Mouse (Mus musculus): Measurements from ENCODE around the gene Ift43. TPM values are rescaled to one million over a fixed set of nuclear protein-coding genes. Genes with fewer than 3 reads are reported as not detected.

Ift43 gene
- total and polyA plus RNA-seq, 3 experiments, result 0.42 to 1.9 TPM; not detected in 1

DNA sequence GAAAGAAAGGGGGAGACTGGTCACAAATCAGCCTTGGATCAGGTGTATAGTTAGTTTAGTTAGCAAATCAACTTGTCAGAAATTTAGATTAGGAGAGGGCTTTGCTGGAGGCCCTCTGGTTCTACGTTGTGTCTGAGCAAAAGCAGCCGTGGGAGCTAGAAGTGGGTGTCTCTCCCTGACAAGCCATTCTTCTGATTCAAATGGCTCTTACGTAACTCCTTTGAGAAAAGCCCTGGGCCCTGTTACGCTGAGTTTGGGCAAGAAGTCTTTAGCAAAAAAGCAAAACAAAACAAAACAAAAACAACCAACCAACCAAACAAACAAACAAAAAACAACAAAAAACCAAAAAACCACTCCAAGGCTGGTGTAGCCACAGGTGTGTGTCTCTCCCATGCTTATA lies 8.4 kb downstream of the Ift43 start:
- Histone ChIP-seq H3K36me3 (ENCODE audit: control insufficient read depth in 1 of 2, insufficient read depth in 2 of 2, low read length in 2 of 2) (no peaks in the 10 kb centered on the region), H3K79me2 (ENCODE audit: control insufficient read depth, insufficient read depth, low read length, poor library complexity) (no peaks in the 10 kb centered on the region), H3K9ac (ENCODE audit: control insufficient read depth, low read depth, low read length, poor library complexity, severe bottlenecking) (no peak overlapping the region), H3K4me1 (ENCODE audit: control insufficient read depth in 1 of 2, insufficient read depth in 2 of 2, low read length in 2 of 2) (no peaks in the 10 kb centered on the region), H3K27me3 (ENCODE audit: control insufficient read depth in 1 of 2, insufficient read depth in 2 of 2, low read length in 2 of 2) (no peaks in the 10 kb centered on the region), H3K4me3 (ENCODE audit: control insufficient read depth in 1 of 2, insufficient read depth in 1 of 2, low read depth in 2 of 2, low read length in 2 of 2) (no peak overlapping the region), H3K9me3 (replicated peaks; ENCODE audit: insufficient read depth, low read length) (no peaks in the 10 kb centered on the region), H3K27ac (ENCODE audit: control insufficient read depth, low read depth, low read length) (no peak overlapping the region)
- DNase-seq (ENCODE audit: low read depth, low spot score), result no peak
- no peak for TF ChIP-seq HCFC1 (IDR thresholded peaks at IDR 0.05; ENCODE audit: low read depth, low read length)
- TF ChIP-seq USF1 (IDR thresholded peaks at IDR 0.05; ENCODE audit: low read depth, low read length), result no peak
- TF ChIP-seq ZKSCAN1 (IDR thresholded peaks at IDR 0.05; ENCODE audit: low read depth, low read length), result no peak
- TF ChIP-seq TAL1 (IDR thresholded peaks at IDR 0.05; ENCODE audit: low read length), result no peak
- TF ChIP-seq USF2 (IDR thresholded peaks at IDR 0.05; ENCODE audit: borderline replicate concordance in 1 of 2, insufficient read depth in 1 of 2, low read depth in 1 of 2, low read length in 2 of 2), result no peak
- no peak for TF ChIP-seq POLR2A (IDR thresholded peaks at IDR 0.05; ENCODE audit: control insufficient read depth in 1 of 2, insufficient read depth in 1 of 2, low read depth in 1 of 2, low read length in 2 of 2, poor library complexity in 1 of 2)
- no peak for TF ChIP-seq MYC (IDR thresholded peaks at IDR 0.05; ENCODE audit: low read depth, low read length)
- TF ChIP-seq E2F4 (IDR thresholded peaks at IDR 0.05; ENCODE audit: borderline replicate concordance, low read depth, low read length), result no peak
- no peak for TF ChIP-seq POLR2AphosphoS2 (IDR thresholded peaks at IDR 0.05; ENCODE audit: low read length)
- no peak for TF ChIP-seq SMC3 (IDR thresholded peaks at IDR 0.05; ENCODE audit: low read depth, low read length)
- no peak for TF ChIP-seq CTCF (IDR thresholded peaks at IDR 0.05 in 2 of 3, conservative IDR thresholded peaks at IDR 0.05 in 1 of 3; ENCODE audit: control insufficient read depth in 1 of 3, insufficient read depth in 1 of 3, low read depth in 2 of 3, low read length in 3 of 3, poor library complexity in 1 of 3, severe bottlenecking in 1 of 3)
- no peak for TF ChIP-seq ZNF384 (IDR thresholded peaks at IDR 0.05; ENCODE audit: low read depth, low read length)
- TF ChIP-seq TCF12 (IDR thresholded peaks at IDR 0.05; ENCODE audit: low read depth, low read length), result no peak
- no peak for TF ChIP-seq NELFE (IDR thresholded peaks at IDR 0.05; ENCODE audit: low read depth, low read length)
- TF ChIP-seq MAZ (IDR thresholded peaks at IDR 0.05; ENCODE audit: low read depth, low read length), result no peak
- TF ChIP-seq MYB (IDR thresholded peaks at IDR 0.05; ENCODE audit: low read depth, low read length), result no peak
- TF ChIP-seq RAD21 (IDR thresholded peaks at IDR 0.05; ENCODE audit: low read depth, low read length), result no peak

DNA sequence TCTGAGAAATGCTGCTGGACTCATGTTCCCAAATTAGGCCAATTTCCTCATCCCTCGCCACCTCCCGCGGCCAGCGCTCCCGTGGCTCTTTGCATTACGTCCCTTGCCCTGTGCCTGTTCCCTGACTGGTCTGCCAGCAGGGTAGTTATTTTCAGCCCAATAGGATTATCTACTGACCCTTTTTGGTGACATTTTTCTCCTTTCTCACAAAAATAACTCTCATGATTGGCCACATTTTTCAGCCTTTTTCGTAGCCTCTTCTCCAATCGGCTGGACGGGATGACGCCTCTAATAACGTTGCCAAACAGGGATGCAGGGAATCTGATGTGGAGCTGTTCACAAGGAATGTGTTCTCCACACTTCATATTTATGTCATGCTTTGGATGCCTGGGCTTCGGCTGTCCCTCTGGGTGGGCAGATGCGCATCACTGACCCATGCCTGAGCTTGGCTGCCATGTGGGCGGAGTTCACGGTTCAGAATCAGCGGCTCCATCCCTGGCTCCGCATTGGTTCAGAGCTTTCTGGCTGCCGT lies 9.3 kb downstream of the Ift43 start:
- Histone ChIP-seq H3K36me3 (ENCODE audit: control insufficient read depth in 1 of 2, insufficient read depth in 2 of 2, low read length in 2 of 2) (no peaks in the 10 kb centered on the region), H3K9me3 (replicated peaks; ENCODE audit: insufficient read depth, low read length) (no peaks in the 10 kb centered on the region), H3K27ac (ENCODE audit: control insufficient read depth, low read depth, low read length) (no peak overlapping the region), H3K9ac (ENCODE audit: control insufficient read depth, low read depth, low read length, poor library complexity, severe bottlenecking) (no peak overlapping the region), H3K4me3 (ENCODE audit: control insufficient read depth in 1 of 2, insufficient read depth in 1 of 2, low read depth in 2 of 2, low read length in 2 of 2) (no peak overlapping the region), H3K79me2 (ENCODE audit: control insufficient read depth, insufficient read depth, low read length, poor library complexity) (no peaks in the 10 kb centered on the region), H3K4me1 (ENCODE audit: control insufficient read depth in 1 of 2, insufficient read depth in 2 of 2, low read length in 2 of 2) (no peaks in the 10 kb centered on the region), H3K27me3 (ENCODE audit: control insufficient read depth in 1 of 2, insufficient read depth in 2 of 2, low read length in 2 of 2) (no peaks in the 10 kb centered on the region)
- no peak for DNase-seq (ENCODE audit: low read depth, low spot score)
- no peak for TF ChIP-seq RCOR1 (IDR thresholded peaks at IDR 0.05; ENCODE audit: low read depth, low read length)
- TF ChIP-seq ETS1 (IDR thresholded peaks at IDR 0.05; ENCODE audit: low read depth, low read length), result no peak
- no peak for TF ChIP-seq UBTF (IDR thresholded peaks at IDR 0.05; ENCODE audit: borderline replicate concordance, insufficient read depth, low read depth, low read length)
- TF ChIP-seq RAD21 (IDR thresholded peaks at IDR 0.05; ENCODE audit: low read depth, low read length), result no peak
- TF ChIP-seq EP300 (IDR thresholded peaks at IDR 0.05; ENCODE audit: low read depth in 1 of 2, low read length in 2 of 2), result no peak
- TF ChIP-seq ZMIZ1 (IDR thresholded peaks at IDR 0.05; ENCODE audit: low read depth, low read length), result no peak
- TF ChIP-seq GABPA (IDR thresholded peaks at IDR 0.05; ENCODE audit: low read depth, low read length), result no peak
- TF ChIP-seq POLR2A (IDR thresholded peaks at IDR 0.05; ENCODE audit: control insufficient read depth in 1 of 2, insufficient read depth in 1 of 2, low read depth in 1 of 2, low read length in 2 of 2, poor library complexity in 1 of 2), result no peak
- no peak for TF ChIP-seq USF1 (IDR thresholded peaks at IDR 0.05; ENCODE audit: low read depth, low read length)
- TF ChIP-seq KAT2A (conservative IDR thresholded peaks at IDR 0.05; ENCODE audit: low read depth, low read length), result no peak
- TF ChIP-seq E2F4 (IDR thresholded peaks at IDR 0.05; ENCODE audit: borderline replicate concordance, low read depth, low read length), result no peak
- no peak for TF ChIP-seq ELF1 (IDR thresholded peaks at IDR 0.05; ENCODE audit: low read depth, low read length)
- TF ChIP-seq POLR2AphosphoS5 (IDR thresholded peaks at IDR 0.05; ENCODE audit: borderline replicate concordance, low read depth, low read length), result no peak
- TF ChIP-seq CHD1 (IDR thresholded peaks at IDR 0.05; ENCODE audit: low read depth, low read length), result no peak
- TF ChIP-seq SMC3 (IDR thresholded peaks at IDR 0.05; ENCODE audit: low read depth, low read length), result no peak
- no peak for TF ChIP-seq NELFE (IDR thresholded peaks at IDR 0.05; ENCODE audit: low read depth, low read length)
- no peak for TF ChIP-seq NRF1 (IDR thresholded peaks at IDR 0.05; ENCODE audit: insufficient read depth, low read depth, low read length, poor library complexity, severe bottlenecking)
- TF ChIP-seq MAFK (IDR thresholded peaks at IDR 0.05; ENCODE audit: borderline replicate concordance, low read depth, low read length), result no peak

Measured in MEL (cell line).